Mouse (Mus musculus): ENCODE measurements at regions not wholly inside any gene's neighbourhood (a gene's known extent, or its start where the extent isn't known, plus 50 kb on each side); places are given as distances from the start of the nearest gene placed in this dataset.
"Not testable (repeated sequence)": the region's sequence is repeated elsewhere in the genome, so short reads cannot be mapped to it uniquely, and the experiment has no call there.

DNA sequence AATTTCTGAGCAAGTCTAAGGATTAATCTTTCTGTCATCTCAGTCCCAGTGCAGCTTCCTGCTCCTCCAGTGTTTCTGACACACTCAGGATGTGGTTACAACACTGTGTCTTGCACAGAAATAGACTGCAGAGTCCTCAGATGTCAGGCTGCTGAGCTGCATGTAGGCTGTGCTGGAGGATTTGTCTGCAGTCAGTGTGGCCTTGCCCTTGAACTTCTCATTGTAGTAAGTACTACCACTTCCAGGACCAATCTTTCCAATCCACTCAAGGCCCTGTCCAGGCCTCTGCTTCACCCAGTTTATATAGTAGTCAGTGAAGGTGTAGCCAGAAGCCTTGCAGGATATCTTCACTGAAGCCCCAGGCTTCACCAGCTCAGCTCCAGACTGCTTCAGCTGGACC is 185.8 kb upstream of the Zfp386 start:
- H3K27me3 ChIP-seq (ENCODE audit: control insufficient read depth, insufficient read depth, low read length); DNase-seq (ENCODE audit: low read depth in 1 of 2, low spot score in 2 of 2); H3K4me1 ChIP-seq (ENCODE audit: control insufficient read depth, insufficient read depth, insufficient read length); H3K4me3 ChIP-seq (ENCODE audit: extremely low read depth, insufficient read depth, insufficient read length); H3K27ac ChIP-seq (ENCODE audit: insufficient read depth, low read length); H3K36me3 ChIP-seq (ENCODE audit: control insufficient read depth, insufficient read depth, low read length): not testable (repeated sequence)

DNA sequence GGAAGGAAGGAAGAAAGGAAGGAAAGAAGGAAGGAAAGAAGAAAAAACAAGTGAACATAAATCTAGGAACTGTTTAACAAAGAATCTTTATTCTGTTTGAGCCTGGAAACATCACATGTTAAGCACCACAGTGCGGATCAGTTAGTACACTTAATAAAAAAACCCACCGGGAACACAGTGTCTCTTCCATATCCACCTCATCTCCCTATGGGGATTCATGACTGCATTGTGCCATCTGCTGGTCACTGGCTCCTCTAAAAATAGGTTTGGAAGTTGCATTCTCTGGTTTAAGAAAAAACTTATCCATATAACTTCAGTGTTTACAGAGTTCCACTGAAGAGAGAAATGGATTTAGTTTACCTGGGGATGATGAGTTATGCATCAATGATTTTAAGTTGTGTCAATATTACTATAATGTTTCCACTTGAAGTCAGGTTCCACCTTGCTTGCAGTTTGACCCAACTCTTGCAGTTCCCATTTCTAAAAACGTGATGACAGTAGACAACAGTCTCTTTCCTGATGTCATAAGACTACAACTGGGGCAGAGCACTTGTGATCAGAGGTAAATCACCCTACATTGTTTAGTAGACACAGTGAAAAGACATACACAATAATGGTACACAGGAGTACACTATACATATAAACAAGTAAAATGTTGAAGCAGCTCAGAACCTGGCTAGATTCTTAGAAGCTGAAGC is 182.3 kb upstream of the Zfp386 start:
- not testable (repeated sequence) for H3K4me3 ChIP-seq (ENCODE audit: extremely low read depth, insufficient read depth, insufficient read length); H3K36me3 ChIP-seq (ENCODE audit: control insufficient read depth, insufficient read depth, low read length); H3K27ac ChIP-seq (ENCODE audit: insufficient read depth, low read length); DNase-seq (ENCODE audit: low read depth in 1 of 2, low spot score in 2 of 2); H3K4me1 ChIP-seq (ENCODE audit: control insufficient read depth, insufficient read depth, insufficient read length); H3K27me3 ChIP-seq (ENCODE audit: control insufficient read depth, insufficient read depth, low read length)
- WGBS, result 83% methylated on average over 2 of the region's 3 CpGs

DNA sequence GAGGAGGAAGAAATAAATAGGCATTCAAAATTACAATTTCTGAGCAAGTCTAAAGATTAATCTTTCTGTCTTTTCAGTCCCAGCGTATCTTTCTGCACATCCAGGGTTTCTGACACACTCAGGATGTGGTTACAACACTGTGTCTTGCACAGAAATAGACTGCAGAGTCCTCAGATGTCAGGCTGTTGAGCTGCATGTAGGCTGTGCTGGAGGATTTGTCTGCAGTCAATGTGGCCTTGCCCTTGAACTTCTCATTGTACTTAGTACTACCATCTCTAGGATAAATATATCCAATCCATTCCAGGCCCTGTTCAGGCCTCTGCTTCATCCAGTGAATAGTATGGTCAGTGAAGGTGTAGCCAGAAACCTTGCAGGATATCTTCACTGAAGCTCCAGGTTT is 178.9 kb upstream of the Zfp386 start:
- not testable (repeated sequence) for H3K27ac ChIP-seq (ENCODE audit: insufficient read depth, low read length); H3K27me3 ChIP-seq (ENCODE audit: control insufficient read depth, insufficient read depth, low read length); H3K4me3 ChIP-seq (ENCODE audit: extremely low read depth, insufficient read depth, insufficient read length); H3K36me3 ChIP-seq (ENCODE audit: control insufficient read depth, insufficient read depth, low read length); H3K4me1 ChIP-seq (ENCODE audit: control insufficient read depth, insufficient read depth, insufficient read length); DNase-seq (ENCODE audit: low read depth in 1 of 2, low spot score in 2 of 2)
- WGBS, result 9% methylated on average over 1 of the region's 1 CpGs

DNA sequence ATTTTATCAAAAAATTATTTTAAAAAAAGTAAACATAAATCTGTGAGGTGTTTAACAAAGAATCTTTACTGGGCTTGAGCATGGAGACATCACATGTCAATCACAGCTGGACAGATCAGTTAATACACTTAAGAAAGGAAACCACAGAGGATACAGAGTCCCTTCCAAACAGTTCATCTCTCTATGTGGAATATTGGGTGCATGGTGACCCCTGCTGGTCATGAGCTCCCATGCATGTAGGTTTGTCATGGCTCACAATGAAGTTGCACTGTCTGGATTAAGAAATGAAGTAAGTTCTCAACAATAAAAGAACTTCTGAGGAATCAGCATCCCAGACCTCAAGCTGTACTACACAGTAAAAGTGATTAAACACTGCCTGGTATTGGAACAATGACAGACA is 175.1 kb upstream of the Zfp386 start:
- H3K27me3 ChIP-seq (ENCODE audit: control insufficient read depth, insufficient read depth, low read length), result not testable (repeated sequence)

DNA sequence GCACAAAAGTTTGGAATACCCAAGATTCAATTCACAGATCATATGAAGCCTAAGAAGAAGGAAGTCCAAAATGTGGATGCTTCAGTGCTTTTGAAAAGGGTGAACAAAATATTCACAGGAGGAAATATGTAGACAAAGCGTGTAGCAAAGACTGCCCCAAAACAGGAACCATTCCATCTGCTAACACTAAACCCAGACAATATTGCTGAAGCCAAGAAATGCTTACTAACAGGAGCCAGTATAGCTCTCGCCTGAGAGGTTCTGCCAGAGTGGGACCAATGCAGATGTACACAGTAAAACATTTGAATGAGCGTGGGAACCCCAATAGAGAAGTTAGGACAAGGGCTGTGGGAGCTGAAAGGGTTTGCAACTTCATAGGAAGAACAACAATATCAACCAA is 173.5 kb upstream of the Zfp386 start:
- H3K27me3 ChIP-seq (ENCODE audit: control insufficient read depth, insufficient read depth, low read length); H3K36me3 ChIP-seq (ENCODE audit: control insufficient read depth, insufficient read depth, low read length); DNase-seq (ENCODE audit: low read depth in 1 of 2, low spot score in 2 of 2); H3K27ac ChIP-seq (ENCODE audit: insufficient read depth, low read length); H3K4me1 ChIP-seq (ENCODE audit: control insufficient read depth, insufficient read depth, insufficient read length); H3K4me3 ChIP-seq (ENCODE audit: extremely low read depth, insufficient read depth, insufficient read length): not testable (repeated sequence)
- 48% methylated on average over 3 of the region's 3 CpGs for WGBS

More for the DNA sequence above, 175.1 kb upstream of the Zfp386 start:
- not testable (repeated sequence) for H3K4me3 ChIP-seq (ENCODE audit: extremely low read depth, insufficient read depth, insufficient read length); H3K36me3 ChIP-seq (ENCODE audit: control insufficient read depth, insufficient read depth, low read length); H3K4me1 ChIP-seq (ENCODE audit: control insufficient read depth, insufficient read depth, insufficient read length); DNase-seq (ENCODE audit: low read depth in 1 of 2, low spot score in 2 of 2); H3K27ac ChIP-seq (ENCODE audit: insufficient read depth, low read length)

DNA sequence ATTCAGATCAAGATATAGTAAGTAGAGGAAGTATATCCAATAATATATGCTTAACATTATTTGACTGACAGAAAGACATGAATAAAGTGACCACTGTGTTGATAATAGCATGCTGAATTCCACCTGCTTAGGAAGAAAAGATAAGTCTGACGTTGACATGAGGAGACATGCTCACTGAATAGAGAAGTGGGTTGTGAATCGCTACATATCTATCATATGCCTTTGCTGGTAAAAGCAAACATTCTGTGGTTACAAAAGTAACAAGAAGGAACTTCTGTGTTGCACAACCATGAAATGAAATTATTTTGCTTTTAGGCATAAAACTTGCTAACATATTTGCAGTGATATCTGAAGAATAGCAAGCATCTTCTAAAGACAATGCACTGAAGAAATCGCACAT is 163.8 kb upstream of the Zfp386 start:
- 57% methylated on average over 3 of the region's 3 CpGs for WGBS
- H3K4me1 ChIP-seq (ENCODE audit: control insufficient read depth, insufficient read depth, insufficient read length), result no peaks in the 10 kb centered on the region; the same call in 1 of the 2 replicates

DNA sequence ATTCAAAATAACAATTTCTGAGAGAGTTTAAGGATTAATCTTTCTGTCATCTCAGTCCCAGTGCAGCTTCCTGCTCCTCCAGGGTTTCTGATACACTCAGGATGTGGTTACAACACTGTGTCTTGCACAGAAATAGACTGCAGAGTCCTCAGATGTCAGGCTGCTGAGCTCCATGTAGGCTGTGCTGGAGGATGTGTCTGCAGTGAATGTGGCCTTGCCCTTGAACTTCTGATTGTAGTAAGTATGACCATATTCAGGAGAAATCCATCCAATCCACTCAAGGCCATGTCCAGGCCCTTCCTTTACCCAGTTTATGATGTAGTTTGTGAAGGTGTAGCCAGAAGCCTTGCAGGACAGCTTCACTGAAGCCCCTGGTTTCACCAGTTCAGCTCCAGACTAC is 159.5 kb upstream of the Zfp386 start:
- Histone ChIP-seq H3K27ac (ENCODE audit: insufficient read depth, low read length) (no peak overlapping the region), H3K36me3 (ENCODE audit: control insufficient read depth, insufficient read depth, low read length) (no peaks in the 10 kb centered on the region), H3K27me3 (ENCODE audit: control insufficient read depth, insufficient read depth, low read length) (no peaks in the 10 kb centered on the region), H3K4me1 (ENCODE audit: control insufficient read depth, insufficient read depth, insufficient read length) (no peaks in the 10 kb centered on the region; the same call in 1 of the 2 replicates), H3K4me3 (ENCODE audit: extremely low read depth, insufficient read depth, insufficient read length) (no peak overlapping the region)
- DNase-seq (ENCODE audit: low read depth in 1 of 2, low spot score in 2 of 2), result no peak
- no peak for TF ChIP-seq CTCF (IDR thresholded peaks at IDR 0.05; ENCODE audit: extremely low read depth, insufficient read depth, insufficient read length, insufficient replicate concordance)
- TF ChIP-seq POLR2A (IDR thresholded peaks at IDR 0.05; ENCODE audit: low read depth, low read length), result no peak

More for the DNA sequence above, 163.8 kb upstream of the Zfp386 start:
- no peak for TF ChIP-seq CTCF (IDR thresholded peaks at IDR 0.05; ENCODE audit: extremely low read depth, insufficient read depth, insufficient read length, insufficient replicate concordance)
- no peak for TF ChIP-seq POLR2A (IDR thresholded peaks at IDR 0.05; ENCODE audit: low read depth, low read length)
- Histone ChIP-seq H3K27me3 (ENCODE audit: control insufficient read depth, insufficient read depth, low read length) (no peaks in the 10 kb centered on the region), H3K4me3 (ENCODE audit: extremely low read depth, insufficient read depth, insufficient read length) (no peak overlapping the region), H3K27ac (ENCODE audit: insufficient read depth, low read length) (no peak overlapping the region), H3K36me3 (ENCODE audit: control insufficient read depth, insufficient read depth, low read length) (no peaks in the 10 kb centered on the region)
- no peak for DNase-seq (ENCODE audit: low read depth in 1 of 2, low spot score in 2 of 2)

DNA sequence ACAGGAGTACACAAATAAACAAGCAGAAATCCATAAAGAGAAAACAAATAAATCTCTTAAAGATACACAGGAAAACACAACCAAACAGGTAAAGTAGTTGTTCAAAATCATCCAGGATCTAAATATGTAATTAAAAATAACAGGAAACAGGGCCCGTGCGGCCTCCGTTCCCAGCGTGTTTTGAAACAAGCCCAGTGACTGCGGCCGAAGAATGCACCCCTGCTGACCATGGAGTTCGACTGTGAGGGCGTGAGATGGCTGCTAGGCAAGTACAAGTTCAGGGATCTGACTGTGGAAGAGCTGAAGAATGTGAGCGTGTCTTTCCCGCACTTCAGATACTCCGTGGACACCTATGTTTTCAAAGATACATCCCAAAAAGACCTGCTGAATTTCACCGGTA is 154.9 kb upstream of the Zfp386 start:
- not testable (repeated sequence) for DNase-seq (ENCODE audit: low read depth in 1 of 2, low spot score in 2 of 2); H3K27me3 ChIP-seq (ENCODE audit: control insufficient read depth, insufficient read depth, low read length); H3K27ac ChIP-seq (ENCODE audit: insufficient read depth, low read length); H3K36me3 ChIP-seq (ENCODE audit: control insufficient read depth, insufficient read depth, low read length); H3K4me3 ChIP-seq (ENCODE audit: extremely low read depth, insufficient read depth, insufficient read length); H3K4me1 ChIP-seq (ENCODE audit: control insufficient read depth, insufficient read depth, insufficient read length)
- 95% methylated on average over 12 of the region's 12 CpGs for WGBS

DNA sequence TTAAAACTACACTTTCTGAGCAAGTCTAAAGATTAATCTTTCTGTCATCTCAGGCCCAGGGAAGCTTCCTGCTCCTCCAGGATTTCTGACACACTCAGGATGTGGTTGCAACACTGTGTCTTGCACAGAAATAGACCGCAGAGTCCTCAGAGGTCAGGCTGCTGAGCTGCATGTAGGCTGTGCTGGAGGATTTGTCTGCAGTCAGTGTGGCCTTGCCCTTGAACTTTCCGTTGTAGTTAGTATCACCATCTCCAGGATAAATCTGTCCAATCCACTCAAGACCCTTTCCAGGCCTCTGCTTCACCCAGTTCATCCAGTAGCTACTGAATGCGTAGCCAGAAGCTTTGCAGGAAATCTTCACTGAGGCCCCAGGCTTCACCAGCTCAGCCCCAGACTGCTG is 135.3 kb upstream of the Zfp386 start:
- not testable (repeated sequence) for H3K27me3 ChIP-seq (ENCODE audit: control insufficient read depth, insufficient read depth, low read length); DNase-seq (ENCODE audit: low read depth in 1 of 2, low spot score in 2 of 2); H3K27ac ChIP-seq (ENCODE audit: insufficient read depth, low read length); H3K36me3 ChIP-seq (ENCODE audit: control insufficient read depth, insufficient read depth, low read length); H3K4me1 ChIP-seq (ENCODE audit: control insufficient read depth, insufficient read depth, insufficient read length); H3K4me3 ChIP-seq (ENCODE audit: extremely low read depth, insufficient read depth, insufficient read length)
- 25% methylated on average over 3 of the region's 3 CpGs for WGBS

DNA sequence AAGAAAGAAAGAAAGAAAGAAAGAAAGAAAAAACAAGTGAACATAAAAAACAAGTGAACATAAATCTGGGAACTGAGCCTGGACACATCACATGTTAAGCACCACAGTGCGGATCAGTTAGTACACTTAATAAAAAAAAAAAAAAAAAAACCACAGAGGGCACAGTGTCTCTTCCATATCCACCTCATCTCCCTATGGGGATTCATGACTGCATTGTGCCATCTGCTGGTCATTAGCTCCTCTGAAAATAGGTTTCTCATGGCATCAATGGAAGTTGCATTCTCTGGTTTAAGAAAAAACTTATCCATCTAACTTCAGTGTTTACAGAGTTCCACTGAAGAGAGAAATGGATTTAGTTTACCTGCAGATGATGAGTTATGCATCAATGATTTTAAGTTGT is 132.1 kb upstream of the Zfp386 start:
- not testable (repeated sequence) for DNase-seq (ENCODE audit: low read depth in 1 of 2, low spot score in 2 of 2); H3K4me3 ChIP-seq (ENCODE audit: extremely low read depth, insufficient read depth, insufficient read length); H3K36me3 ChIP-seq (ENCODE audit: control insufficient read depth, insufficient read depth, low read length); H3K4me1 ChIP-seq (ENCODE audit: control insufficient read depth, insufficient read depth, insufficient read length); H3K27me3 ChIP-seq (ENCODE audit: control insufficient read depth, insufficient read depth, low read length); H3K27ac ChIP-seq (ENCODE audit: insufficient read depth, low read length)
- 19% methylated on average over 1 of the region's 1 CpGs for WGBS

DNA sequence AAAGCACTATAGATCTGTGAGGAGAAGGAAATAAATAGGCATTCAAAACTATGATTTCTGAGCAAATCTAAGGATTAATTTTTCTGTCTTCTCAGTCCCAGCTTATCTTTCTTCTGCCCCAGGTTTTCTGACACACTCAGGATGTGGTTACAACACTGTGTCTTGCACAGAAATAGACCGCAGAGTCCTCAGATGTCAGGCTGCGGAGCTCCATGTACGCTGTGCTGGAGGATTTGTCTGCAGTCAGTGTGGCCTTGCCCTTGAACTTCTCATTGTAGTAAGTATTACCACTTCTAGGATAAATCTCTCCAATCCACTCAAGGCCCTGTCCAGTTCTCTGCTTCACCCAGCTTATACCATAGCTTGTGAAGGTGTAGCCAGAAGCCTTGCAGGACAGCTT is 127.4 kb upstream of the Zfp386 start:
- 15% methylated on average over 3 of the region's 3 CpGs for WGBS
- not testable (repeated sequence) for DNase-seq (ENCODE audit: low read depth in 1 of 2, low spot score in 2 of 2); H3K27ac ChIP-seq (ENCODE audit: insufficient read depth, low read length); H3K4me1 ChIP-seq (ENCODE audit: control insufficient read depth, insufficient read depth, insufficient read length); H3K27me3 ChIP-seq (ENCODE audit: control insufficient read depth, insufficient read depth, low read length); H3K36me3 ChIP-seq (ENCODE audit: control insufficient read depth, insufficient read depth, low read length); H3K4me3 ChIP-seq (ENCODE audit: extremely low read depth, insufficient read depth, insufficient read length)
